ENCODE assay signal across 8 mouse cellular contexts in genomic region chr12:33147497-33148267, GRCm38 (mm10). TPM values are rescaled to one million over a fixed set of nuclear protein-coding genes. Genes with fewer than 3 reads are reported as not detected.
DNase-seq lines count a peak whose midpoint lies in the region; ATAC-seq and TF ChIP-seq lines count a peak whose summit lies in the region.

Gene Atxn7l1 (plus strand): TSS chr12:33147693.

- peak within 1 kb of the TSS; percentile 80 for H3K4me3 ChIP-seq in hindbrain, embryonic 10.5 days
- H3K4me3 ChIP-seq in lung, postnatal 0 days (ENCODE audit: low read depth, low read length): peak within 1 kb of the TSS; percentile 64

- H3K9ac ChIP-seq in lung, postnatal 0 days (replicated peaks; ENCODE audit: low read depth): peak within 1 kb of the TSS; percentile 90

- peaks cover 26% of the 10 kb centered on the region for H3K27me3 ChIP-seq in hindbrain, embryonic 10.5 days (ENCODE audit: insufficient read depth, poor library complexity, severe bottlenecking)
- 0 out of 2 replicates have a peak, but pooled peaks cover 5% of the 10 kb centered on the region for H3K27me3 ChIP-seq in lung, postnatal 0 days (replicated peaks; ENCODE audit: insufficient read depth, low read length)

- WGBS in hindbrain, embryonic 10.5 days: under 1% methylated on average over 54 of the region's 54 CpGs
- under 1% methylated on average over 44 of the region's 54 CpGs for WGBS in lung, postnatal 0 days

- H3K9me3 ChIP-seq in hindbrain, embryonic 10.5 days: no peaks in the 10 kb centered on the region
- no peaks in the 10 kb centered on the region for H3K9me3 ChIP-seq in lung, postnatal 0 days (ENCODE audit: low read length)

- peaks cover 20% of the 10 kb centered on the region for H3K4me1 ChIP-seq in hindbrain, embryonic 10.5 days (replicated peaks)
- peaks cover 9% of the 10 kb centered on the region; the same call in 1 of the 2 replicates for H3K4me1 ChIP-seq in lung, postnatal 0 days (ENCODE audit: insufficient read depth, low read depth, low read length)

- H3K4me2 ChIP-seq in lung, postnatal 0 days (replicated peaks; ENCODE audit: low read depth, low read length): peak within 1 kb of the TSS; percentile 81

- peak; percentile 78 for DNase-seq in MN1 (ENCODE audit: low spot score)
- peak; percentile 93 for DNase-seq in cerebellum, adult 9-10 months
- peak; percentile 93 for DNase-seq in hindbrain, embryonic 10.5 days (ENCODE audit: low spot score)
- peak; percentile 95 for DNase-seq in layer of hippocampus, adult 9-11 months
- peak; percentile 98 for DNase-seq in lung, postnatal 0 days (ENCODE audit: low spot score)
- DNase-seq in ovary, postnatal 14 days (ENCODE audit: low spot score): peak; percentile 94
- peak; percentile 92 for DNase-seq in thymus, postnatal 14 days

- TF ChIP-seq EP300 in lung, postnatal 0 days (IDR thresholded peaks at IDR 0.05): no peak

- H3K36me3 ChIP-seq in hindbrain, embryonic 10.5 days: 0 out of 2 replicates have a peak, but pooled peaks cover 4% of the 10 kb centered on the region
- no peaks in the 10 kb centered on the region for H3K36me3 ChIP-seq in lung, postnatal 0 days (ENCODE audit: insufficient read depth, low read length)

- peak; percentile 92 for ATAC-seq in frontal cortex, adult (ENCODE audit: low TSS enrichment)
- ATAC-seq in lung, postnatal 0 days: peak; percentile 98

- TF ChIP-seq CTCF in lung, postnatal 0 days (IDR thresholded peaks at IDR 0.05): peak; percentile 91

- H3K27ac ChIP-seq in hindbrain, embryonic 10.5 days: peak within 1 kb of the TSS; percentile 93
- peak within 1 kb of the TSS; percentile 73 for H3K27ac ChIP-seq in lung, postnatal 0 days (ENCODE audit: low read length)

RNA-seq across cellular contexts. Expression of gene Atxn7l1, which starts in this region (rescaled TPM):
- polyA plus RNA-seq in hindbrain, embryonic 10.5 days (2016; fragmentation: Nextera tagmentation; extraction: Ambion mirVana): 11.2 and 12.7 TPM in 2 replicates
- 9.6 and 10.2 TPM in 2 replicates for polyA plus RNA-seq in lung, postnatal 0 days (2015; fragmentation: Nextera tagmentation; extraction: Ambion mirVana)

Comparison
In these comparisons a context has a peak if more than half of its experiments do, and no peak if none do; other contexts are left out.
1. Peak in every context shown above with its lines: DNase-seq, ATAC-seq, H3K4me3 ChIP-seq and H3K27ac ChIP-seq.